Comparison of ENCODE assay signal across 16 mouse cellular contexts in genomic region chr2:33789732-33790131, GRCm38 (mm10).
DNase-seq lines count a peak whose midpoint lies in the region; ATAC-seq and TF ChIP-seq lines count a peak whose summit lies in the region.
"Had no signal": no experiment of that assay in that cellular context is flagged by ENCODE, and none has a peak within 500 bp of the region (broad histone marks: within the 10 kb centered on the region; RNA-seq: fewer than 3 reads in every experiment).

No protein-coding gene starts in this region.

- H3K27me3 ChIP-seq in forebrain, embryonic 10.5 days (ENCODE audit: poor library complexity, severe bottlenecking): peaks cover 49% of the 10 kb centered on the region
- H3K27me3 ChIP-seq in forebrain, embryonic 16.5 days (replicated peaks; ENCODE audit: control insufficient read depth, insufficient read depth, low read length): no peaks in the 10 kb centered on the region
- no peaks in the 10 kb centered on the region for H3K27me3 ChIP-seq in limb, embryonic 12.5 days
- H3K27me3 ChIP-seq in neural tube, embryonic 12.5 days (replicated peaks): no peaks in the 10 kb centered on the region
- no peaks in the 10 kb centered on the region for H3K27me3 ChIP-seq in intestine, postnatal 0 days (replicated peaks; ENCODE audit: control insufficient read depth, insufficient read depth, low read length)
- H3K27me3 ChIP-seq: embryonic facial prominence, embryonic 13.5 days; megakaryocyte, embryonic 14.5 days had no signal

- H3K9ac ChIP-seq in forebrain, embryonic 16.5 days (replicated peaks; ENCODE audit: low read depth, low read length): no peak overlapping the region
- 0 out of 2 replicates have a peak overlapping the region, but pooled peaks have one; percentile 28 for H3K9ac ChIP-seq in limb, embryonic 12.5 days (replicated peaks)
- 0 out of 2 replicates have a peak overlapping the region, but pooled peaks have one; percentile 3 for H3K9ac ChIP-seq in neural tube, embryonic 12.5 days
- no peak overlapping the region for H3K9ac ChIP-seq in intestine, postnatal 0 days (ENCODE audit: low read depth, low read length)
- H3K9ac ChIP-seq: embryonic facial prominence, embryonic 13.5 days; lung, embryonic 14.5 days had no signal

- H3K36me3 ChIP-seq in forebrain, embryonic 10.5 days (replicated peaks): peaks cover 12% of the 10 kb centered on the region; the same call in 1 of the 2 replicates
- H3K36me3 ChIP-seq in forebrain, embryonic 16.5 days (ENCODE audit: control insufficient read depth, insufficient read depth): no peaks in the 10 kb centered on the region
- H3K36me3 ChIP-seq in limb, embryonic 12.5 days: peaks cover 14% of the 10 kb centered on the region
- peaks cover 16% of the 10 kb centered on the region; the same call in 1 of the 2 replicates for H3K36me3 ChIP-seq in neural tube, embryonic 12.5 days
- H3K36me3 ChIP-seq in intestine, postnatal 0 days (ENCODE audit: control insufficient read depth, insufficient read depth): no peaks in the 10 kb centered on the region

- H3K27ac ChIP-seq in forebrain, embryonic 10.5 days: peak overlapping the region; percentile 75
- peak overlapping the region; percentile 83 for H3K27ac ChIP-seq in forebrain, embryonic 16.5 days (ENCODE audit: low read length)
- H3K27ac ChIP-seq in limb, embryonic 12.5 days: peak overlapping the region; percentile 85
- peak overlapping the region; percentile 38; the same call in 1 of the 2 replicates for H3K27ac ChIP-seq in neural tube, embryonic 12.5 days
- H3K27ac ChIP-seq in intestine, postnatal 0 days (ENCODE audit: low read depth, low read length): no peak overlapping the region
- H3K27ac ChIP-seq: embryonic facial prominence, embryonic 13.5 days had no signal

- H3K9me3 ChIP-seq in forebrain, embryonic 10.5 days: no peaks in the 10 kb centered on the region
- H3K9me3 ChIP-seq in forebrain, embryonic 16.5 days (ENCODE audit: control insufficient read depth, low read length): no peaks in the 10 kb centered on the region
- no peaks in the 10 kb centered on the region for H3K9me3 ChIP-seq in limb, embryonic 12.5 days
- no peaks in the 10 kb centered on the region for H3K9me3 ChIP-seq in neural tube, embryonic 12.5 days
- H3K9me3 ChIP-seq in intestine, postnatal 0 days (ENCODE audit: control insufficient read depth): no peaks in the 10 kb centered on the region
- H3K9me3 ChIP-seq: embryonic facial prominence, embryonic 13.5 days; G1E; megakaryocyte, embryonic 14.5 days had no signal

- no peak overlapping the region for H3K4me3 ChIP-seq in forebrain, embryonic 10.5 days
- H3K4me3 ChIP-seq in forebrain, embryonic 16.5 days (replicated peaks; ENCODE audit: low read length): no peak overlapping the region
- H3K4me3 ChIP-seq in limb, embryonic 12.5 days (replicated peaks): no peak overlapping the region
- no peak overlapping the region for H3K4me3 ChIP-seq in neural tube, embryonic 12.5 days
- no peak overlapping the region for H3K4me3 ChIP-seq in intestine, postnatal 0 days (ENCODE audit: low read depth, low read length)
- H3K4me3 ChIP-seq: embryonic facial prominence, embryonic 13.5 days; megakaryocyte, embryonic 14.5 days had no signal

- no peak for TF ChIP-seq CTCF in intestine, postnatal 0 days (IDR thresholded peaks at IDR 0.05; ENCODE audit: low read depth)

- WGBS in forebrain, embryonic 10.5 days: 37% methylated on average over 9 of the region's 9 CpGs
- WGBS in forebrain, embryonic 16.5 days: 22% methylated on average over 9 of the region's 9 CpGs
- WGBS in limb, embryonic 12.5 days: 29% methylated on average over 9 of the region's 9 CpGs
- 51% methylated on average over 9 of the region's 9 CpGs for WGBS in neural tube, embryonic 12.5 days
- WGBS in intestine, postnatal 0 days: 75% methylated on average over 9 of the region's 9 CpGs

- peak; percentile 31 for DNase-seq in forebrain, embryonic 10.5 days (ENCODE audit: extremely low spot score, low spot score)
- DNase-seq in right cerebral cortex, postnatal 25 days: no peak
- no peak for DNase-seq in urinary bladder, postnatal 25 days (ENCODE audit: low spot score)
- DNase-seq in urinary bladder, postnatal 36 days (ENCODE audit: low spot score in 2 of 2): no peak
- DNase-seq: adrenal gland, postnatal 25 days; cerebellum, postnatal 25 days; gastrocnemius, postnatal 36 days; left cerebral cortex, postnatal 4 days; lung, embryonic 14.5 days had no signal

- H3K4me2 ChIP-seq in forebrain, embryonic 16.5 days (ENCODE audit: low read length): no peak overlapping the region
- H3K4me2 ChIP-seq in limb, embryonic 12.5 days: no peak overlapping the region
- H3K4me2 ChIP-seq in neural tube, embryonic 12.5 days (replicated peaks): no peak overlapping the region; the same call in 1 of the 2 replicates
- no peak overlapping the region for H3K4me2 ChIP-seq in intestine, postnatal 0 days (replicated peaks; ENCODE audit: low read depth)
- H3K4me2 ChIP-seq: embryonic facial prominence, embryonic 13.5 days; lung, embryonic 14.5 days had no signal

- H3K4me1 ChIP-seq in forebrain, embryonic 10.5 days: peaks cover 83% of the 10 kb centered on the region
- peaks cover 63% of the 10 kb centered on the region for H3K4me1 ChIP-seq in forebrain, embryonic 16.5 days (replicated peaks; ENCODE audit: control insufficient read depth, insufficient read depth, low read length)
- peaks cover 63% of the 10 kb centered on the region for H3K4me1 ChIP-seq in limb, embryonic 12.5 days (replicated peaks)
- peaks cover 55% of the 10 kb centered on the region for H3K4me1 ChIP-seq in neural tube, embryonic 12.5 days
- no peaks in the 10 kb centered on the region for H3K4me1 ChIP-seq in intestine, postnatal 0 days (replicated peaks; ENCODE audit: control insufficient read depth, insufficient read depth, low read length)

- ATAC-seq in forebrain, embryonic 16.5 days: no peak
- peak; percentile 45; the same call in 1 of the 2 replicates for ATAC-seq in limb, embryonic 12.5 days (ENCODE audit: insufficient number of reproducible peaks, insufficient read depth, low FRiP score, low TSS enrichment, low read depth)
- no peak for ATAC-seq in neural tube, embryonic 12.5 days (ENCODE audit: low FRiP score, low read depth)
- ATAC-seq in intestine, postnatal 0 days: no peak

Comparison
In these comparisons a context has a peak if more than half of its experiments do, and no peak if none do; other contexts are left out.
1. H3K9ac ChIP-seq: peak in limb, embryonic 12.5 days (single experiment) and neural tube, embryonic 12.5 days (single experiment); none in forebrain, embryonic 16.5 days (single experiment) and intestine, postnatal 0 days (single experiment).